Mouse (Mus musculus): ENCODE results near the gene Ly9. TPM values are rescaled to one million over a fixed set of nuclear protein-coding genes. Genes with fewer than 3 reads are reported as not detected.

Gene Ly9
- polyA plus RNA-seq, 1 experiment from 2014 or later, result 0.60 TPM

DNA sequence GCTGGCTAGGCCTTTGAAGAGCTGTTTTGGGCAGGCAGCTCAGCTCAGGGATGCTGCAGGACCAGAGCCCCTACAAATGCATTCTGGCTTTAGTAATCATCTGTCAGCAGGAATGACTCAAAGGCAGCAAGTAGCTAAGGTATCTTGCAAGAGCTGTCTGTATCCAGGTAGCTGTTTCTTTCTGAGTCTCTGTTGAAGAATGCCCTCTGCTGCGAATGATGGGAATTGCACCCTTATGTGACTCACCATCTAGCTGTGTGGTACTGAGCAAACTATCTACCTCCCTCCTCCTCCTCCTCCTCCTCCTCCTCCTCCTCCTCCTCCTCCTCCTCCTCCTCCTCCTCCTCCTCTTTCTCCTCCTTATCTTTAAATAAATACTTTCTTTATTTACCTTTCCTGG lies 3.6 kb upstream of the Ly9 start:
- Histone ChIP-seq H3K9me3 (ENCODE audit: control insufficient read depth, low read length) (no peaks in the 10 kb centered on the region), H3K27ac (ENCODE audit: low read length) (no peak overlapping the region), H3K4me1 (ENCODE audit: control insufficient read depth, insufficient read depth, low read length) (no peaks in the 10 kb centered on the region), H3K27me3 (replicated peaks; ENCODE audit: control insufficient read depth, insufficient read depth, low read length) (no peaks in the 10 kb centered on the region), H3K36me3 (ENCODE audit: control insufficient read depth, insufficient read depth, low read length) (no peaks in the 10 kb centered on the region), H3K4me2 (ENCODE audit: low read depth, low read length) (no peak overlapping the region), H3K9ac (ENCODE audit: low read depth, low read length) (no peak overlapping the region), H3K4me3 (ENCODE audit: low read length) (no peak overlapping the region)
- ATAC-seq, result no peak
- WGBS, result 40% methylated on average over 1 of the region's 1 CpGs

DNA sequence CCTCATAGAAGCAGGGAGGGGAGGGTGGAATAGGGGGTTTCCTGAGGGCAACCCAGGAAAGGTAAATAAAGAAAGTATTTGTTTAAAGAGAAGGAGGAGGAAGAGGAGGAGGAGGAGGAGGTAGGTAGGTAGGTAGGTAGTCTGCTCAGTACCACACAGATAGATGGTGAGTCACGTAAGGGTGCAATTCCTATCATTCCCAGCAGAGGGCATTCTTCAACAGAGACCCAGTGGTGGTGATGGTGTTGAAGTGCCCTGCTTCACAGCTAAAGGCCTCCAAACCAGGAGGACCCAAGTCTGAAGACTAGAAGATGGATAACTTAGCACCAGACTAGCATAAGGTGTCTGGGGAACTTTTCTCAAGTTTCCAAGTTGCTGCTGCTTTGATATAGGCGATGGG lies 2.8 kb upstream of the Ly9 start:
- H3K4me2 ChIP-seq (ENCODE audit: low read depth, low read length), result no peak overlapping the region
- no peaks in the 10 kb centered on the region for H3K36me3 ChIP-seq (ENCODE audit: control insufficient read depth, insufficient read depth, low read length)
- H3K9me3 ChIP-seq (ENCODE audit: control insufficient read depth, low read length), result no peaks in the 10 kb centered on the region
- no peaks in the 10 kb centered on the region for H3K27me3 ChIP-seq (replicated peaks; ENCODE audit: control insufficient read depth, insufficient read depth, low read length)
- 94% methylated on average over 2 of the region's 2 CpGs for WGBS
- H3K9ac ChIP-seq (ENCODE audit: low read depth, low read length), result no peak overlapping the region
- H3K4me3 ChIP-seq (ENCODE audit: low read length), result no peak overlapping the region
- ATAC-seq, result no peak
- no peak overlapping the region for H3K27ac ChIP-seq (ENCODE audit: low read length)
- no peaks in the 10 kb centered on the region for H3K4me1 ChIP-seq (ENCODE audit: control insufficient read depth, insufficient read depth, low read length)

DNA sequence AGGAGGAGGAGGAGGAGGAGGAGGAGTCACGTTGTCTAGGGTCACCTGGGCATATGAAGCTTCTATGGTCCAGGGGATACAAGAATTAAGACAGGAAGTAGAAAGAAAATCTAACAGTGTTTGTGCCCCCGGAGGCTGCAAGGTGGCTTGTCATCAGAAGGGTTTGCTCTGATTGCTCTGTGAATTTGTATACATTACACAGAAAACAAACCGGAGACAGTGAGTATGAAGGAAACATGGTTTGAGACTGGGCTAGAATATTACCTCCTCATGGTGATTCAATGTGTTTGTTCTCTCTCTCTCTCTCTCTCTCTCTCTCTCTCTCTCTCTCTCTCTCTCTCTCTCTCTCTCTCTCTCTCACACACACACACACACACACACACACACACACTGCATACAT lies 554 bp downstream of the Ly9 start:
- no peaks in the 10 kb centered on the region for H3K36me3 ChIP-seq (ENCODE audit: control insufficient read depth, insufficient read depth, low read length)
- H3K27me3 ChIP-seq (replicated peaks; ENCODE audit: control insufficient read depth, insufficient read depth, low read length), result no peaks in the 10 kb centered on the region
- H3K9ac ChIP-seq (ENCODE audit: low read depth, low read length), result no peak overlapping the region
- no peak overlapping the region for H3K4me3 ChIP-seq (ENCODE audit: low read length)
- 67% methylated on average over 3 of the region's 3 CpGs for WGBS
- no peak for ATAC-seq
- H3K4me1 ChIP-seq (ENCODE audit: control insufficient read depth, insufficient read depth, low read length), result no peaks in the 10 kb centered on the region
- H3K4me2 ChIP-seq (ENCODE audit: low read depth, low read length), result no peak overlapping the region
- no peak overlapping the region for H3K27ac ChIP-seq (ENCODE audit: low read length)
- no peaks in the 10 kb centered on the region for H3K9me3 ChIP-seq (ENCODE audit: control insufficient read depth, low read length)

DNA sequence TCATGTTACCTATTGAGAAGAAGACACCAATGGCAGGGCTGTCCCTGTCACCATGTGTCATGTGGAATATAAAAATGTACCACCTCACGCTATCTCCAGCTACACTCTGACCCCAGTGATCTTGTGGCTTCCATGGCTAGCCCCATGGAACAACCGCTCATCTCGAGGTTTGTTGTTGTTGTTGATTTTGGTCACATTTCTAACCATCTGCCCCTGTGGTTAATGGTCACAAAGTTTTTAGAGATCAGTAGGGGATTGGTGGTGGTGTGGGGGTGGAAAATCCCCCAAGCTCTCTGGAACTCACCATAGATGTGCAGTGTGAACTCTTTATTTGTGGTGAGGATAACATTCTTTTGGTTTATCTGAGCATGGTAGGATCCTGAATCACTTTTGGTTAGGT lies 2.5 kb downstream of the Ly9 start:
- no peak for ATAC-seq
- H3K27me3 ChIP-seq (replicated peaks; ENCODE audit: control insufficient read depth, insufficient read depth, low read length), result no peaks in the 10 kb centered on the region
- no peaks in the 10 kb centered on the region for H3K9me3 ChIP-seq (ENCODE audit: control insufficient read depth, low read length)
- no peaks in the 10 kb centered on the region for H3K36me3 ChIP-seq (ENCODE audit: control insufficient read depth, insufficient read depth, low read length)
- no peak overlapping the region for H3K27ac ChIP-seq (ENCODE audit: low read length)
- 80% methylated on average over 3 of the region's 3 CpGs for WGBS
- no peak overlapping the region for H3K4me3 ChIP-seq (ENCODE audit: low read length)
- H3K4me2 ChIP-seq (ENCODE audit: low read depth, low read length), result no peak overlapping the region
- no peak overlapping the region for H3K9ac ChIP-seq (ENCODE audit: low read depth, low read length)
- H3K4me1 ChIP-seq (ENCODE audit: control insufficient read depth, insufficient read depth, low read length), result no peaks in the 10 kb centered on the region

DNA sequence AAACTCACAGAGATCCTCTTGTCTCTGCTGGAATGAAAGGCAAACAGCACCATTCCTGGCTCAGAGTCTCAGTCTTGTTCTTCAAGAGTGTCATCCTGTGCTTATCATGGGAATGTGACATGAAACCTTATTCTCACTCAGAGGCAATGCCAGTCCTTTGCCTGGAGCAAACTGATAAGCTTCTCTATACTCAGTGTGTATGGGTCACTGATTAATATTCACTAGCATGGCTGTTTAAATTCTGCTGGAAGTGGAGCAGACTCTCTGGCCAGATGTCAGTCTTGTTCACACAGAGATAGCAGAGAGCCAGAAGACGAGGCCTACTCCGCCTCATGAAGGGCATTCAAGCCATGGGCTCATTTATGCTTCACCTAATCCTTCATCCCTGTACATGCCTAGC lies 22.6 kb downstream of the Ly9 start:
- H3K4me2 ChIP-seq (ENCODE audit: low read depth, low read length), result no peak overlapping the region
- ATAC-seq, result no peak
- H3K4me3 ChIP-seq (ENCODE audit: low read length), result no peak overlapping the region
- H3K4me1 ChIP-seq (ENCODE audit: control insufficient read depth, insufficient read depth, low read length), result no peaks in the 10 kb centered on the region
- H3K9me3 ChIP-seq (ENCODE audit: control insufficient read depth, low read length), result no peaks in the 10 kb centered on the region
- H3K9ac ChIP-seq (ENCODE audit: low read depth, low read length), result no peak overlapping the region
- H3K27me3 ChIP-seq (replicated peaks; ENCODE audit: control insufficient read depth, insufficient read depth, low read length), result no peaks in the 10 kb centered on the region
- H3K36me3 ChIP-seq (ENCODE audit: control insufficient read depth, insufficient read depth, low read length), result no peaks in the 10 kb centered on the region
- WGBS, result 79% methylated on average over 2 of the region's 2 CpGs
- no peak overlapping the region for H3K27ac ChIP-seq (ENCODE audit: low read length)

DNA sequence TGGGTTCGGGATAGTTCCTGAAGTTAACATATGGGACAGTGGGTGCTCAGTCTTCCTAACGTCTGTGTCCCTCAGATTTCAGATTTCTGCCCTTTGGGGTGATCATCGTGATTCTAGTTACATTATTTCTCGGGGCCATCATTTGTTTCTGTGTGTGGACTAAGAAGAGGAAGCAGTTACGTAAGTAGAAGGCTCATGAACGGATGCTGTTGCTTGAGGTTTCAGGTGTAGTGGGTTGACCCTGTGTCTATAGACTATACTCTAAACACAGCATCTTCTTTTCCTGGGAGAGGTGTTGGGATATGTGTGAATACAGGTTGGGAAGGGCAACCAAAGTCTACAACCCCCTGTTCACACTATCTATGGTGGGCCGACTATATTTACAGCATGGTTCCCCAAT lies 30.0 kb downstream of the Ly9 start:
- Histone ChIP-seq H3K4me2 (ENCODE audit: low read depth, low read length) (no peak overlapping the region), H3K27me3 (replicated peaks; ENCODE audit: control insufficient read depth, insufficient read depth, low read length) (no peaks in the 10 kb centered on the region), H3K9ac (ENCODE audit: low read depth, low read length) (no peak overlapping the region), H3K4me3 (ENCODE audit: low read length) (no peak overlapping the region), H3K9me3 (ENCODE audit: control insufficient read depth, low read length) (no peaks in the 10 kb centered on the region), H3K4me1 (ENCODE audit: control insufficient read depth, insufficient read depth, low read length) (no peaks in the 10 kb centered on the region), H3K36me3 (ENCODE audit: control insufficient read depth, insufficient read depth, low read length) (no peaks in the 10 kb centered on the region), H3K27ac (ENCODE audit: low read length) (no peak overlapping the region)
- WGBS, result 88% methylated on average over 7 of the region's 7 CpGs
- no peak for ATAC-seq

DNA sequence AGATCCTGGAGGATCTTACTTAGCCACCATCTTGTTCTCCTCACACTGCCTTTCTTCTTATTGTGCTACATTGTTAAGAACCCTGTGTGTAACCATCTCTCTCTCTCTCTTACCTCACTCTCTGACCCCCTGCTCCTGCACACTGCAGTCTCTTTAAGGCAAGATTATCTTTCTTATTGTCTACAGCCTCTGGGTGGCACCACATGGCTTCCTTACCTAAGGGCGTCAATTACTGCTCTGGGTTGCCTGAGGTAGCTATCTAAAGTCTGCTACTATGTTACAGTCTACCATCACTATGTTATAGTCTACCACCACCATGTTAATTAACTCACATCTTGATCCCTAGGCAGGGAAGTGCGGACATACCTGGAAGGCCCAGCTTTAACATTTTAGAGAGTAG lies 38.8 kb downstream of the Ly9 start:
- Histone ChIP-seq H3K4me2 (ENCODE audit: low read depth, low read length) (no peak overlapping the region), H3K9ac (ENCODE audit: low read depth, low read length) (no peak overlapping the region), H3K4me3 (ENCODE audit: low read length) (no peak overlapping the region), H3K27ac (ENCODE audit: low read length) (no peak overlapping the region), H3K4me1 (ENCODE audit: control insufficient read depth, insufficient read depth, low read length) (no peaks in the 10 kb centered on the region), H3K27me3 (replicated peaks; ENCODE audit: control insufficient read depth, insufficient read depth, low read length) (no peaks in the 10 kb centered on the region), H3K36me3 (ENCODE audit: control insufficient read depth, insufficient read depth, low read length) (no peaks in the 10 kb centered on the region), H3K9me3 (ENCODE audit: control insufficient read depth, low read length) (no peaks in the 10 kb centered on the region)
- no peak for ATAC-seq
- WGBS, result 70% methylated on average over 2 of the region's 2 CpGs

DNA sequence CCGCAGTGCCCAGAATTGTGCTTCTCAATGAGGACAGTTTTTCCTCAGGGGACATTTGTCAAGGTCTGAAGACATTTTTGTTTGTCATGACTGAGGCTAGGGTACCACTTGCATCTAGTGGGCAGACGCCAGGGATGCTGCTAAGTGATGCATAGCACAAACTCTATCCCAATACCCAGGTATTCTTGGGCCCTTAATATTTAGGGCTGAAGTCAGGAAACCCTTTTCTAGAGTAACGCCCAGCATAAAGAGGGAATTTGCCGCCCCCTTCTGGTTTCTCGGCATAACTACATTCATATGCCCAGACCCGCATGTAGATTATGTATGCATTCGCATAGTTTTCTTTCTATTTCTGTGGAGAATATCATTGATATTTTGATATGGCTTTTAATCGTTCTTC lies 40.4 kb downstream of the Ly9 start:
- no peaks in the 10 kb centered on the region for H3K4me1 ChIP-seq (ENCODE audit: control insufficient read depth, insufficient read depth, low read length)
- H3K4me2 ChIP-seq (ENCODE audit: low read depth, low read length), result no peak overlapping the region
- no peaks in the 10 kb centered on the region for H3K27me3 ChIP-seq (replicated peaks; ENCODE audit: control insufficient read depth, insufficient read depth, low read length)
- 0 out of 2 replicates have a peak, but pooled peaks have one; percentile 40 for ATAC-seq
- H3K9me3 ChIP-seq (ENCODE audit: control insufficient read depth, low read length), result no peaks in the 10 kb centered on the region
- 23% methylated on average over 8 of the region's 8 CpGs for WGBS
- no peak overlapping the region for H3K4me3 ChIP-seq (ENCODE audit: low read length)
- H3K27ac ChIP-seq (ENCODE audit: low read length), result no peak overlapping the region
- no peaks in the 10 kb centered on the region for H3K36me3 ChIP-seq (ENCODE audit: control insufficient read depth, insufficient read depth, low read length)
- no peak overlapping the region for H3K9ac ChIP-seq (ENCODE audit: low read depth, low read length)

DNA sequence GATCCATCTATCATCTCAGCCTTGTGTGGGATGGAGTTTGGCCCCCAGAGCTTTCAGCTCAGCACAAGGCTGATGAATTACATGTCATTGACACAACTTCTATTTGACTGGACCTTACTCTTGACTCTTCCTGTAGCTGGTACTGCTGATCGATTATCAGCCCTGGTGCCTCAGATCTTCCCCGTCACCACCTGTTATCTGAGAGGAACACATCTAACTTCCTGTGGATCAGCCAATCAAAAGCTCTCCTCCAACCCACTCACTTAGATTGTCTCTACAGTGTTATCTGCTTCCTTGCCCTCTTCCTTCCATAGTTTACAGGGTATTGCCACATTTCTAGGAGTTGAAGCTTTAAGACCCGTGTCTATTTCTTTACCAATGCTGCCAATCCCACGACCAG lies 41.3 kb downstream of the Ly9 start:
- no peak for ATAC-seq

DNA sequence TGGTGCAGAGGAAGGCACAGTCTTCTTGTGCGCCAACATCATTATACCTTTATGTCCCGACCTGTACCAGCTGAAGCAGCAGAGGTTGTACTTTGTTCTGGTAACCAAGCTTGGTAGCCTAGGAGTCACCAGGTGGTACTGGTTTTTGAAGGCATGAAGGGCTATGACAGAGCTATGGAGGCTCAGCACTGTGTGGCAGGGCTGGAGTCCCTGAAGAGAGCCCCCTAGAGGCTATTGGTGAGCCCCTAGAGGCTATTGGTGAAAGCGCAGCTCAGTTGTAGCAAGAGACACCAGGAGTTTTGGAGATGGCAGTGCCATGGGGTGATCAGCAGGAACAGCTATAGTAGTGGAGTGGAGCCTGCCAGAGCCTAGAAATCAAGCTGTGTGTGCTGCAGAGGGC lies 43.0 kb downstream of the Ly9 start:
- Histone ChIP-seq H3K4me1 (ENCODE audit: control insufficient read depth, insufficient read depth, low read length) (no peaks in the 10 kb centered on the region), H3K27me3 (replicated peaks; ENCODE audit: control insufficient read depth, insufficient read depth, low read length) (no peaks in the 10 kb centered on the region), H3K4me2 (ENCODE audit: low read depth, low read length) (no peak overlapping the region), H3K9me3 (ENCODE audit: control insufficient read depth, low read length) (no peaks in the 10 kb centered on the region), H3K9ac (ENCODE audit: low read depth, low read length) (no peak overlapping the region), H3K36me3 (ENCODE audit: control insufficient read depth, insufficient read depth, low read length) (no peaks in the 10 kb centered on the region), H3K4me3 (ENCODE audit: low read length) (no peak overlapping the region), H3K27ac (ENCODE audit: low read length) (no peak overlapping the region)
- WGBS, result 52% methylated on average over 3 of the region's 3 CpGs
- peak; percentile 62 for ATAC-seq

More for the DNA sequence above, 41.3 kb downstream of the Ly9 start:
- WGBS, result 60% methylated on average over 4 of the region's 4 CpGs
- no peak overlapping the region for H3K27ac ChIP-seq (ENCODE audit: low read length)
- no peaks in the 10 kb centered on the region for H3K9me3 ChIP-seq (ENCODE audit: control insufficient read depth, low read length)
- H3K27me3 ChIP-seq (replicated peaks; ENCODE audit: control insufficient read depth, insufficient read depth, low read length), result no peaks in the 10 kb centered on the region
- no peaks in the 10 kb centered on the region for H3K36me3 ChIP-seq (ENCODE audit: control insufficient read depth, insufficient read depth, low read length)
- no peaks in the 10 kb centered on the region for H3K4me1 ChIP-seq (ENCODE audit: control insufficient read depth, insufficient read depth, low read length)
- H3K4me2 ChIP-seq (ENCODE audit: low read depth, low read length), result no peak overlapping the region
- H3K4me3 ChIP-seq (ENCODE audit: low read length), result no peak overlapping the region
- H3K9ac ChIP-seq (ENCODE audit: low read depth, low read length), result no peak overlapping the region
